Mouse (Mus musculus): ENCODE results near the gene Tle3.

DNA sequence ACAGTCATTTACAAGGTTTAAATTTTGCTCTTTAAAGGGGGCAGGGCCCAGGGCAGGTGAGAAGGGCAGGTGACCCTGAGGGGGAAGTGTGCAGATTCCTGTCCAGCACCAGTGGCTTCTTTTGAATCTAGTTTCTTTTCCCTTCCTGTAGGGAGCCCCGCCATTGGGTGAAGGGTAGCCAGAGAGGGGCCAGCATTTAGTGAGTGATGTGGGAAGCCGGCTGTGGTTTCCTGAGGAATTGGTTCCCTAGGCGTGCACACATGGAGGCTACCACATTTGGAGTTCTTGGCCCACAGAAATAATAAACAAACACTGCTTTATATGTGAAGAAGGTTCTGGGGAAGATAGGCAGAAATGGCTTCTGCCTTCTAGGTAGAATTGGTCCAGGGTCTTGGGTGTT lies 4.5 kb downstream of the Tle3 start:
- TF ChIP-seq CTCF (IDR thresholded peaks at IDR 0.05; ENCODE audit: low read depth), result no peak
- TF ChIP-seq EP300 (optimal IDR thresholded peaks at IDR 0.05), result no peak
